Mouse (Mus musculus) spleen, adult 18-20 months (tissue): ENCODE measurements around the gene Bicd1.
"Not testable (repeated sequence)": the region's sequence is repeated elsewhere in the genome, so short reads cannot be mapped to it uniquely, and the experiment has no call there.

ENCODE experiments used
- DNase-seq, 2 experiments: peaks; one replicate each; pipeline ENCODE4 v3.0.0; 2022; ENCODE audit warnings: mixed read lengths in 2 of 2

Bicd1 gene

GRCm38 (mm10) chr6:149408833-149409332 is at the start of gene Bicd1:
TSS of gene Bicd1 (plus strand) at chr6:149408886.
- peak; percentile 15 to 42 for DNase-seq

- DNase-seq: not testable (repeated sequence)
These were observed 46.2 kb upstream of the Bicd1 start for GRCm38 (mm10) chr6:149362533-149362932.

- DNase-seq: not testable (repeated sequence)
These were observed 42.7 kb upstream of the Bicd1 start for GRCm38 (mm10) chr6:149365975-149366374.

- no peak for DNase-seq
These were observed 42.3 kb upstream of the Bicd1 start for GRCm38 (mm10) chr6:149366403-149366802.

- DNase-seq: peak; percentile 54 to 73
These were observed 33.7 kb upstream of the Bicd1 start for GRCm38 (mm10) chr6:149374986-149375457.

GRCm38 (mm10) chr6:149383531-149383930 is 25.2 kb upstream of the Bicd1 start:
- DNase-seq: no peak

- no peak for DNase-seq
These were observed 22.3 kb upstream of the Bicd1 start for GRCm38 (mm10) chr6:149386389-149386788.

GRCm38 (mm10) chr6:149389626-149390025 is 19.1 kb upstream of the Bicd1 start:
- not testable (repeated sequence) for DNase-seq

- DNase-seq: no peak
These were observed 9.3 kb upstream of the Bicd1 start for GRCm38 (mm10) chr6:149399396-149399795.

- DNase-seq: peak in 1 of 2 experiments; percentile 4
These were observed 655 bp downstream of the Bicd1 start for GRCm38 (mm10) chr6:149409341-149409740.

- no peak for DNase-seq
These were observed 1.2 kb downstream of the Bicd1 start for GRCm38 (mm10) chr6:149409845-149410244.

GRCm38 (mm10) chr6:149413256-149413655 is 4.6 kb downstream of the Bicd1 start:
- DNase-seq: no peak

GRCm38 (mm10) chr6:149424748-149425147 is 16.1 kb downstream of the Bicd1 start:
- DNase-seq: no peak

- DNase-seq: no peak
These were observed 30.5 kb downstream of the Bicd1 start for GRCm38 (mm10) chr6:149439140-149439539.

- DNase-seq: no peak
These were observed 34.2 kb downstream of the Bicd1 start for GRCm38 (mm10) chr6:149442884-149443283.

GRCm38 (mm10) chr6:149445854-149446253 is 37.2 kb downstream of the Bicd1 start:
- no peak for DNase-seq

- no peak for DNase-seq
These were observed 48.6 kb downstream of the Bicd1 start for GRCm38 (mm10) chr6:149457324-149457723.

- DNase-seq: no peak
These were observed 52.3 kb downstream of the Bicd1 start for GRCm38 (mm10) chr6:149460971-149461370.

- DNase-seq: no peak
These were observed 62.8 kb downstream of the Bicd1 start for GRCm38 (mm10) chr6:149471477-149471876.

GRCm38 (mm10) chr6:149472441-149472840 is 63.8 kb downstream of the Bicd1 start:
- not testable (repeated sequence) for DNase-seq

GRCm38 (mm10) chr6:149481868-149482267 is 73.2 kb downstream of the Bicd1 start:
- DNase-seq: not testable (repeated sequence)

GRCm38 (mm10) chr6:149494662-149495061 is 86.0 kb downstream of the Bicd1 start:
- DNase-seq: no peak

- DNase-seq: no peak
These were observed 87.2 kb downstream of the Bicd1 start for GRCm38 (mm10) chr6:149495925-149496324.

- DNase-seq: peak; percentile 42 to 47
These were observed 157.2 kb downstream of the Bicd1 start for GRCm38 (mm10) chr6:149565720-149566498.
